Mouse (Mus musculus): ENCODE measurements around the gene Atad3a. TPM values are rescaled to one million over a fixed set of nuclear protein-coding genes. Genes with fewer than 3 reads are reported as not detected.

Atad3a gene
- total and polyA plus RNA-seq, 2 experiments from 2014 or later = 52.6 to 65.9 TPM

DNA sequence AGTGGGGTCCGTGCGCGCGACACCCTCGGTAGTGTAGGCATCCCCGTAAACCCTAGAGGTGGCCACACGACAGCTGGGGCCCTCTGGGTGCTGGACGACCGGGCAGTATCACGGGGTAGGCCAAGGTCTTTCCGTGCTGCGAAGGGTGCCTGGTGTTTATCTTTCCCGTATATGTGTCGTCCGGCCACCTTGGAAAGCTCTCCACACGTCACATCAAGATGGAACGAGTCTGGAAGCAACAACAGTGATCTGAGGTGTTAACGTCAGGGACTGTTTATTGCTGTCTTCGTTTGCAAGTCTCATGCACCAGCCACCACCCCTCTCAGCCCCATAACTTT lies 55.3 kb downstream of the Atad3a start:
- H3K9me3 ChIP-seq (ENCODE audit: low read length) = no peaks in the 10 kb centered on the region
- ATAC-seq (ENCODE audit: low FRiP score) (no peak), DNase-seq (ENCODE audit: low spot score) (no peak)
- H3K4me2 ChIP-seq (ENCODE audit: low read depth, low read length, poor library complexity, severe bottlenecking) = peak overlapping the region; percentile 83
- no peak for TF ChIP-seq CTCF (IDR thresholded peaks at IDR 0.05)
- WGBS = under 1% methylated on average over 19 of the region's 19 CpGs
- H3K4me3 ChIP-seq (ENCODE audit: low read depth, low read length) = peak overlapping the region; percentile 89
- no peaks in the 10 kb centered on the region for H3K27me3 ChIP-seq (ENCODE audit: insufficient read depth, low read length)
- H3K4me1 ChIP-seq (ENCODE audit: insufficient read depth, low read length) = peaks cover 3% of the 10 kb centered on the region; the same call in 1 of the 2 replicates
- no peaks in the 10 kb centered on the region for H3K36me3 ChIP-seq (ENCODE audit: insufficient read depth, low read length)
- peak overlapping the region; percentile 93 for H3K27ac ChIP-seq (ENCODE audit: low read depth, low read length)
- peak overlapping the region; percentile 94 for H3K9ac ChIP-seq (replicated peaks; ENCODE audit: low read length, poor library complexity, severe bottlenecking)

DNA sequence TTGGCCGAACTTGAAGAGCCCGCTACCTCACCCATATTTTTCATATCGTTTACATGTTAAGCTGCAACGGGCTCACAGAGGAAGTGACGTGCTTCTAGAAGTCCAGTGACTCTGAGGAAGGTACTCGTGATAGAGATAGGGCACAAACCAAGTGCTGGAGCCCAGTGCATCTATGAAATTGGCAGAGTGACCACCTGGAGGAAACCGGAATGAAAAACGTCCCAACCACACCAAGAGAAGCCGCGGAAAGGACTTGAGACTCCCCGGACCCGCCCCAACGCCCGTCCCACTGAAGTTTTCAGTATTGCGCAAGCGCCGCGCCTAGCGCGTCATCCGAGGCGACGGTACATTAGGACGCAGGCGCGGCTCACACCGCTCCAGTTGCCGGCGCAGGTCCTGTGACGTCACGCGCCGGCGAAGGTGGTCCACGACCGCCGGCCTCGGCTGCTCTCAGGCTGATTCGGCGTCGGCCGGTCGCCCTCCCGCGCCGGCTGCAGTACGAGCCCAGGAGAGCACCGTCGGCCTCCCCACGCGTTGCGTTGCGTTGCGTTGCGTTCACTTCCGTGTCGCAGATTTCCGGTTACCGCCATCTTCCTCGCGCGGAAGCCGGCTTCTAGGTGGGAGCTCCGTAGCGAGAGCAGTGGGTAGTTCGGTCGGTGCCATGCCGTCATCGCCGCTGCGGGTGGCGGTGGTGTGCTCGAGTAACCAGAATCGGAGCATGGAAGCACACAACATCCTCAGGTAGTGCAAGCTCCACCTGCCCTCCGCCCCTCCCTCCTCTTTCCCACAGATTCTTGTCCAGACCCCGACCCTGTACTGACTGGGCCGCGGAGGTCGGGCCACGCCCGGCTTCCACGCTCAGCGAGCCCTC lies 55.9 kb downstream of the Atad3a start, which contains the start of gene Ssu72:
TSS of gene Ssu72 (plus strand) at position 80 of the 871 bp plus-strand sequence.
- Histone ChIP-seq H3K27ac (ENCODE audit: low read depth, low read length) (peak within 1 kb of the TSS; percentile 93), H3K36me3 (ENCODE audit: insufficient read depth, low read length) (no peaks in the 10 kb centered on the region), H3K4me2 (ENCODE audit: low read depth, low read length, poor library complexity, severe bottlenecking) (peak within 1 kb of the TSS; percentile 83), H3K9ac (replicated peaks; ENCODE audit: low read length, poor library complexity, severe bottlenecking) (peak within 1 kb of the TSS; percentile 94), H3K4me3 (ENCODE audit: low read depth, low read length) (peak within 1 kb of the TSS; percentile 89), H3K9me3 (ENCODE audit: low read length) (no peaks in the 10 kb centered on the region), H3K4me1 (ENCODE audit: insufficient read depth, low read length) (peaks cover 3% of the 10 kb centered on the region; the same call in 1 of the 2 replicates), H3K27me3 (ENCODE audit: insufficient read depth, low read length) (no peaks in the 10 kb centered on the region)
- DNase-seq (ENCODE audit: low spot score) (peak; percentile 98), ATAC-seq (ENCODE audit: low FRiP score) (peak; percentile 96)
- no peak for TF ChIP-seq CTCF (IDR thresholded peaks at IDR 0.05)
- WGBS = under 1% methylated on average over 72 of the region's 83 CpGs

DNA sequence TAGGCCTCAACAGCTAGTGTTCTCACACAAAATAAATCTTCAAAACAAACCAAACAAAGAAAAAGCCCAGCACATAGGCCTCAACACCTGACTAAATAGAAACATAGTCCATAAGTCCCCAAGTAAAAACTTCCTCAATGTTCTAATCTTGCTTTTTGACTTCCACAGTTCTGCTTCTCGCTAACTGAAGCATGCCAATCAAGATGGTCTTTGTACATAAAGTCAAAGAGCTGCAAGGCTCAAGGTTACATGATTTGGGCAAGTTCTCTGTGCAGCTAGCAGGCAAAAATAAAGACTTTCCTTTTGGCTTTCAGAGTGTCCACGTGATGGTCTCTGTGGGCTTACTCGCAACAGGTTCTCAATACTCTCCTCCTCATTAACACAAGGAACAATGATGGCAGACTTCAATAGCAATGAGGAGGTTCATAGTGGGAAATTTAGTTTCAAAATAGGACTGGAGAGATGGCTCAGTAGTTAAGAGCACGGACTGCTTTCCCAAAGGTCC lies 57.4 kb downstream of the Atad3a start:
- Histone ChIP-seq H3K4me1 (ENCODE audit: insufficient read depth, low read length) (peaks cover 3% of the 10 kb centered on the region; the same call in 1 of the 2 replicates), H3K27me3 (ENCODE audit: insufficient read depth, low read length) (no peaks in the 10 kb centered on the region), H3K4me2 (ENCODE audit: low read depth, low read length, poor library complexity, severe bottlenecking) (no peak overlapping the region), H3K9ac (replicated peaks; ENCODE audit: low read length, poor library complexity, severe bottlenecking) (no peak overlapping the region), H3K4me3 (ENCODE audit: low read depth, low read length) (no peak overlapping the region), H3K36me3 (ENCODE audit: insufficient read depth, low read length) (no peaks in the 10 kb centered on the region), H3K27ac (ENCODE audit: low read depth, low read length) (no peak overlapping the region), H3K9me3 (ENCODE audit: low read length) (no peaks in the 10 kb centered on the region)
- TF ChIP-seq CTCF (IDR thresholded peaks at IDR 0.05) = no peak
- 96% methylated on average over 4 of the region's 4 CpGs for WGBS
- DNase-seq (ENCODE audit: low spot score) (no peak), ATAC-seq (ENCODE audit: low FRiP score) (no peak)

DNA sequence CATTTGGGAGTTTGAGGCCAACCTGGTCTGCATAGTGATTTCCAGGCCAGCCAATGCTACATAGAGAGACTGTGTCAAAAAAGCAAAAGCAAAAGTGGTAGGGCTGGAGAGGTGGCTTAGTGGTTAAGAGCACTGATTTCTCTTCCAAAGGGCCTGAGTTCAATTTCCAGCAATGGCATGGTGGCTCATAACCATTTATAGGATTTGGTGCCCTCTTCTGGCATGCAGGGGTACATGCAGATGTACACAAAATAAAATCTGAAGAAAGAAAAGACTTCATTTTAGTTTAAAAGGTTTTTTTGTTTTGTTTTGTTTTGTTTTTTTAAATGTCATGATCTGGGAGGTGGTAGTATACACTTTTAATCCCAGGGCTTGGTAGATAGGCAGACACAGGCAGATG lies 60.5 kb downstream of the Atad3a start:
- Histone ChIP-seq H3K4me2 (ENCODE audit: low read depth, low read length, poor library complexity, severe bottlenecking) (no peak overlapping the region), H3K27me3 (ENCODE audit: insufficient read depth, low read length) (no peaks in the 10 kb centered on the region), H3K4me1 (ENCODE audit: insufficient read depth, low read length) (peaks cover 16% of the 10 kb centered on the region), H3K9me3 (ENCODE audit: low read length) (no peaks in the 10 kb centered on the region), H3K4me3 (ENCODE audit: low read depth, low read length) (no peak overlapping the region), H3K36me3 (ENCODE audit: insufficient read depth, low read length) (no peaks in the 10 kb centered on the region), H3K27ac (ENCODE audit: low read depth, low read length) (no peak overlapping the region), H3K9ac (replicated peaks; ENCODE audit: low read length, poor library complexity, severe bottlenecking) (no peak overlapping the region)
- ATAC-seq (ENCODE audit: low FRiP score) (no peak), DNase-seq (ENCODE audit: low spot score) (peak; percentile 35)
- TF ChIP-seq CTCF (IDR thresholded peaks at IDR 0.05) = peak; percentile 79

DNA sequence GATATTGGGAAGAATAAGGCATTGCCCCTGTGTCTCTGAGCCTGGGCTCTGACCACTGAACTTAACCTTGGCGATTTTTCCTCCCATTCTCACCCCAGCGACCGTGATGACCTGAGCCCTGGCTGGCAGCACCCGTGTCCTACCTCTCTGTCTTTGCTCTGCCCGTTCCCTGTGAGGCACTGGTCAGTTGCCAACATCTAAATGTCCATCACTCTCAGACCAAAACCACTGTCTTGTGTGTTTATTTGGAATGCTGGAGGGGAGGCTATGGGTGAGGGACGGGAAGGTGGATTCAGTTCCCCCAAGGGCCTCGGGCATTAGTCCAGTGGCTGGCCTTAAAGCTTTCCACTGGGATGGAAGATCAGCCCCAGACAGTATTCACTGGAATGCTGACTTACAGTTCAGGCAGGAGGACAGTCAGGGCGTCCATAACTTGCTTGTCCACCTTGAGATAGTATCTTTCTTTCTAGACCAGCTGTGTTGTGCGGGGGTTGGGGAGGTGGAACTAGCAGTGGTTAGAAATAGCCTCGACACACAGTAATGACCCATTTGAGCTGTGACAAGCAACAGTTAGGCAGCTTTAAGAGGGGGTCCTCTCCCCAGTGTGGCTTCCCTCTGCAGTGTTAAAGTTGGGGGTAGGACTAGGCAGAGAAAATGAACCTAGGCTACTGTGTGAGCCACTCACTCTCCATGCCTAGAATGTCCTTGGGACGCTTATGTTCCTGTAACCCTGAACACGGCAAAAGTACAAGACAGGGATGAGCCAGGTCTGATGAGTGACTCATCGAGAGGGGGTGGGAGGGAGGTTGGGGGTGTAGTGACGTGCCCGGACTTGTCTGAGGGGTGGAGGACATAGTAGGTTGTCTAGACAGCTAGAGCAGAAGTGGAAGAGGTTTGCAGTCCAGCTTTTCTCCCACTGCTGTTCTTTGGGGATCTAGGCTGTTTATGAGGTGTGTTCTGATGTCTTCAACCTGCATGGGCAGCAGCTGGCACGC lies 64.3 kb downstream of the Atad3a start:
- peak overlapping the region; percentile 71 for H3K4me3 ChIP-seq (ENCODE audit: low read depth, low read length)
- no peak for DNase-seq (ENCODE audit: low spot score)
- no peaks in the 10 kb centered on the region for H3K36me3 ChIP-seq (ENCODE audit: insufficient read depth, low read length)
- H3K4me2 ChIP-seq (ENCODE audit: low read depth, low read length, poor library complexity, severe bottlenecking) = peak overlapping the region; percentile 95
- H3K9me3 ChIP-seq (ENCODE audit: low read length) = no peaks in the 10 kb centered on the region
- H3K9ac ChIP-seq (replicated peaks; ENCODE audit: low read length, poor library complexity, severe bottlenecking) = peak overlapping the region; percentile 87
- WGBS = 80% methylated on average over 16 of the region's 16 CpGs
- no peak overlapping the region for H3K27ac ChIP-seq (ENCODE audit: low read depth, low read length)
- no peaks in the 10 kb centered on the region for H3K27me3 ChIP-seq (ENCODE audit: insufficient read depth, low read length)
- ATAC-seq (ENCODE audit: low FRiP score) = no peak
- TF ChIP-seq CTCF (IDR thresholded peaks at IDR 0.05) = no peak
- H3K4me1 ChIP-seq (ENCODE audit: insufficient read depth, low read length) = peaks cover 18% of the 10 kb centered on the region

Measured in midbrain, postnatal 0 days (tissue).